Mouse (Mus musculus): ENCODE data around the gene Fam25c. TPM values are rescaled to one million over a fixed set of nuclear protein-coding genes. Genes with fewer than 3 reads are reported as not detected.

The Fam25c gene
- polyA plus RNA-seq, 1 experiment from 2014 or later = not detected

DNA sequence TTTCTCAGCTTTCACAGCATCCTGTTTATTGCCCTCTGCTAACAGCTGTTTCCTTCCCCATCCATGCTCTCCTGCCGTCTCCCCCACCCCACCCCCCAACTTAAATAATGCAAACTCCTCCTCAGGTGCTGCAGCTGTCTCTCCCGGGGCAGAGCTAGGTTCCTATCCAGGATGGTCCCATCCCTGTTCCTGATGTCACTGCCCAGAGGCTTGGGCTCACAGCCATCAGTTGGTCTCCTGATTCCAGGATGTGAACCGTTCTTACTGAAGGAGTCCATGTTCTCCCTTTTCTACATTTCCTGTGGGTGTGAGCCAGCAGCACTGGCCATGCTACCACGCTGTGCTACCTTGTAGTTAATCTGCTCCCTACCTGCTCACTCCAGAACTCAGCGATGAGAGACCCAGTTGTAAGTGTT lies 52.0 kb downstream of the Fam25c start:
- Histone ChIP-seq H3K4me1 (ENCODE audit: control insufficient read depth, insufficient read depth, low read length) (no peaks in the 10 kb centered on the region), H3K4me3 (ENCODE audit: low read depth, low read length) (no peak overlapping the region), H3K9ac (ENCODE audit: low read length) (no peak overlapping the region), H3K36me3 (ENCODE audit: control insufficient read depth, insufficient read depth, low read length) (no peaks in the 10 kb centered on the region), H3K27ac (replicated peaks; ENCODE audit: low read depth, low read length) (no peak overlapping the region), H3K9me3 (ENCODE audit: control insufficient read depth, low read length) (no peaks in the 10 kb centered on the region), H3K27me3 (ENCODE audit: control insufficient read depth, insufficient read depth, low read length) (no peaks in the 10 kb centered on the region), H3K4me2 (ENCODE audit: low read depth, severe bottlenecking) (no peak overlapping the region)
- no peak for DNase-seq (ENCODE audit: low spot score)
- ATAC-seq (ENCODE audit: insufficient number of reproducible peaks, low FRiP score, low TSS enrichment, low read depth) = no peak
- 23% methylated on average over 5 of the region's 5 CpGs for WGBS

DNA sequence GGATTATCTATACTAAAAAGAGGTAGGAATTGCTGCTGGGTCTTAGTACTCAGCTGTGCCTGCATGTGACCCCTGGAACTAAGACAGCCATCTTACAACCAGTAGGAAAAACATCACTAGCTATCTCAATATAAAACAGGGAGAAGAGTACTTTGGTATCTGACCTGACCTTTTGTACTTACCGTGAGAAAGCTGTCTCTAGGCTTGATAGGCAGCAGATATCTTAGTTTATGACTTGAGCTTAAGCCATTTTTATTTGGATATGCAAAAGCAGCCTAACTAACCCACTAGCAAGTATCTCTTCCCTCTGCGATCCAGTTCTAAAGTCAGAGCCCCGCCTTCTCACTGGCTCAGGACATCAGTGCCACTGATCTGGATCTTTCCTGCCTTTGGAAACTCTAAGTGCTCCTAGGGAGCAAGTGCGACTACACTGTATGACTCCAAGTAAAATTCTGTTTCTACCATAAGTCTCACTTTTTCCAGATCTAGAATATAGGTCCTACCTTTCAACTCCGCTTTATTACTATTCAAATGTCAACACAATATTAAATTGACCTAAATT lies 52.5 kb downstream of the Fam25c start:
- no peaks in the 10 kb centered on the region for H3K27me3 ChIP-seq (ENCODE audit: control insufficient read depth, insufficient read depth, low read length)
- no peaks in the 10 kb centered on the region for H3K36me3 ChIP-seq (ENCODE audit: control insufficient read depth, insufficient read depth, low read length)
- H3K4me2 ChIP-seq (ENCODE audit: low read depth, severe bottlenecking) = no peak overlapping the region
- no peak overlapping the region for H3K27ac ChIP-seq (replicated peaks; ENCODE audit: low read depth, low read length)
- no peak overlapping the region for H3K9ac ChIP-seq (ENCODE audit: low read length)
- no peak for ATAC-seq (ENCODE audit: insufficient number of reproducible peaks, low FRiP score, low TSS enrichment, low read depth)
- WGBS = 68% methylated on average over 5 of the region's 5 CpGs
- H3K4me3 ChIP-seq (ENCODE audit: low read depth, low read length) = no peak overlapping the region
- H3K9me3 ChIP-seq (ENCODE audit: control insufficient read depth, low read length) = no peaks in the 10 kb centered on the region
- H3K4me1 ChIP-seq (ENCODE audit: control insufficient read depth, insufficient read depth, low read length) = no peaks in the 10 kb centered on the region
- no peak for DNase-seq (ENCODE audit: low spot score)

Other genes starting within 250 kb of the Fam25c start
- not detected in 2 replicates for gene Npy4r, start 202.9 kb downstream of the Fam25c start, polyA plus RNA-seq (2014; fragmentation: Nextera tagmentation; extraction: Ambion mirVana)
- 0.41 and 0.44 TPM in 2 replicates for gene Gprin2, start 153.8 kb downstream of the Fam25c start, polyA plus RNA-seq (2014; fragmentation: Nextera tagmentation; extraction: Ambion mirVana)
- 0.13 and 0.14 TPM in 2 replicates for gene Syt15, start 135.8 kb downstream of the Fam25c start, polyA plus RNA-seq (2014; fragmentation: Nextera tagmentation; extraction: Ambion mirVana)
- gene Shld2, start 44.9 kb downstream of the Fam25c start, polyA plus RNA-seq (2014; fragmentation: Nextera tagmentation; extraction: Ambion mirVana) = 11.7 and 12.7 TPM in 2 replicates
- 76.3 and 83.7 TPM in 2 replicates for gene Glud1, start 44.7 kb downstream of the Fam25c start, polyA plus RNA-seq (2014; fragmentation: Nextera tagmentation; extraction: Ambion mirVana)
- 3.1 and 3.5 TPM in 2 replicates for gene Sncg, start 19.4 kb upstream of the Fam25c start, polyA plus RNA-seq (2014; fragmentation: Nextera tagmentation; extraction: Ambion mirVana)
- 5.8 and 6.3 TPM in 2 replicates for gene Mmrn2, start 20.0 kb upstream of the Fam25c start, polyA plus RNA-seq (2014; fragmentation: Nextera tagmentation; extraction: Ambion mirVana)
- 67.2 and 74.5 TPM in 2 replicates for gene Bmpr1a, start 147.9 kb upstream of the Fam25c start, polyA plus RNA-seq (2014; fragmentation: Nextera tagmentation; extraction: Ambion mirVana)
- not detected in 2 replicates for gene 9230112D13Rik, start 167.4 kb upstream of the Fam25c start, polyA plus RNA-seq (2014; fragmentation: Nextera tagmentation; extraction: Ambion mirVana)
- 0.65 and 0.68 TPM in 2 replicates for gene Ldb3, start 233.2 kb upstream of the Fam25c start, polyA plus RNA-seq (2014; fragmentation: Nextera tagmentation; extraction: Ambion mirVana)
- not detected in 2 replicates for gene Opn4, start 244.7 kb upstream of the Fam25c start, polyA plus RNA-seq (2014; fragmentation: Nextera tagmentation; extraction: Ambion mirVana)

Measured in limb, embryonic 11.5 days (tissue).